Mouse (Mus musculus) limb, embryonic 11.5 days (tissue): ENCODE data around the gene Hs6st3. TPM values are rescaled to one million over a fixed set of nuclear protein-coding genes. Genes with fewer than 3 reads are reported as not detected.

ENCODE experiments used
- ATAC-seq: fragments of 200-750 bp; cut with Nextera tagmentation; 2 replicates; pipeline ENCODE4 v1.8.0; 2017; ENCODE audit warnings: low read depth; ENCODE audit not compliant: insufficient number of reproducible peaks, low FRiP score, low TSS enrichment
- DNase-seq: peaks from one replicate; pipeline ENCODE4 v3.0.0-alpha.2; 2015; ENCODE audit warnings: low spot score
- H3K27ac ChIP-seq: fragments of 300-500 bp; sonication (generic); replicated peaks from 2 replicates; pipeline ENCODE4 v1.5.1; 2014; ENCODE audit warnings: low read depth, mild to moderate bottlenecking, low read length
- H3K27me3 ChIP-seq: fragments of 300-500 bp; sonication (generic); 2 replicates; pipeline ENCODE4 v1.6.1; 2014; ENCODE audit warnings: mild to moderate bottlenecking, low read length, mixed read lengths; ENCODE audit not compliant: control insufficient read depth, insufficient read depth
- H3K36me3 ChIP-seq: fragments of 300-500 bp; sonication (generic); 2 replicates; pipeline ENCODE4 v1.6.1; 2014; ENCODE audit warnings: mild to moderate bottlenecking, low read length, moderate library complexity, mixed read lengths; ENCODE audit not compliant: control insufficient read depth, insufficient read depth
- H3K4me1 ChIP-seq: fragments of 300-500 bp; sonication (generic); 2 replicates; pipeline ENCODE4 v1.6.1; 2014; ENCODE audit warnings: low read length, mixed read lengths; ENCODE audit not compliant: control insufficient read depth, insufficient read depth
- H3K4me2 ChIP-seq: fragments of 300-500 bp; sonication (generic); 2 replicates; pipeline ENCODE4 v1.6.1; 2014; ENCODE audit warnings: low read depth, mild to moderate bottlenecking, moderate library complexity; ENCODE audit not compliant: severe bottlenecking
- H3K4me3 ChIP-seq: fragments of 300-500 bp; sonication (generic); 2 replicates; pipeline ENCODE4 v1.5.1; 2014; ENCODE audit warnings: low read depth, low read length
- H3K9ac ChIP-seq: fragments of 300-500 bp; sonication (generic); 2 replicates; pipeline ENCODE4 v1.6.1; 2014; ENCODE audit warnings: mild to moderate bottlenecking, low read length
- H3K9me3 ChIP-seq: fragments of 300-500 bp; sonication (generic); 2 replicates; pipeline ENCODE4 v1.6.1; 2016; ENCODE audit warnings: low read length; ENCODE audit not compliant: control insufficient read depth
- WGBS: fragments of 180-500 bp; shearing (Covaris S2); extraction: QIAGEN DNeasy Blood & Tissue Kit; methylation state at CpG from one replicate; pipeline ENCODE4 v1.1.7; 2014; 5-methylcytosine and 5-hydroxymethylcytosine counted together
- polyA plus RNA-seq: library from polyadenylated mRNA; unstranded; fragments of >200 nt; fragmentation: Nextera tagmentation; extraction: Ambion mirVana; gene quantifications from 2 replicates; pipeline ENCODE4 v1.2.1, GENCODE M21; 2014

The Hs6st3 gene
- polyA plus RNA-seq, 1 experiment from 2014 or later = 0.17 TPM

DNA sequence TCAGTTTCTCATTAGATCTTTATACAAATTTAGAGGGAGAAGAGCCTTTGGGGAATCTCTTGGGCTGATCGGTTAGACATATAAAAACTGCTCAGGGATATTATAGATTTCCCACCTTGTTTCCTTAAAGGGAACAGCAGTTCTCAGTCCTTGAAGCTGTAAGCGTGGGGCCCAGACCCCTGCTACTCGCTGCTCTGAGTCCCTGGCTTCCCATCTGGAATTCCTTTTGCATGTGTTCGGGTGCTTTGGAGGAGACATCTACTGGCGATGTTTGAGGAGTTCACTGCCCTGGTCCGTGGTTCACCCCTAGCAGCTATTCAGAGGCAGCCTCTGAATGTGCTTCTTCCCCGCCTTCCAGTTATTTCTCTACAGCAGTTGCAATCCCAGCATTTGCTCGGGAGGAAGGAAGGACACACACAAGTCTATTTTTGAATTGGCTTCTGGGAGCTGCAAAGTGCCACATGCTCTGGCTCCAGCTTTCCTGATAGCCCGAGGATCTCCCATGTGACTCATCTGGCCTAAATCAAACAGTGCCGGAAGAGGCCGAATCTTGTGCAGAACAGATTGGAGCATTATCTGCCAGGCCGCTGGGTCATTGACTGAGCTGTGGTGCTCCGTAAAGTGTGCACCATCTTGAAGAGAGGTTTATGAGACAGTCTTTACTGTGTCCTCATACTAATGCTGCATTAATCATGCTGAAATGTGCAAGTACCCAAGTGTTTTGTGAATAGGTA lies 77.6 kb downstream of the Hs6st3 start:
- Histone ChIP-seq H3K27ac (no peak overlapping the region), H3K4me2 (no peak overlapping the region), H3K4me1 (no peaks in the 10 kb centered on the region), H3K9ac (no peak overlapping the region), H3K9me3 (no peaks in the 10 kb centered on the region), H3K27me3 (no peaks in the 10 kb centered on the region), H3K36me3 (no peaks in the 10 kb centered on the region), H3K4me3 (no peak overlapping the region)
- DNase-seq (no peak), ATAC-seq (no peak)
- WGBS = 77% methylated on average over 13 of the region's 13 CpGs

DNA sequence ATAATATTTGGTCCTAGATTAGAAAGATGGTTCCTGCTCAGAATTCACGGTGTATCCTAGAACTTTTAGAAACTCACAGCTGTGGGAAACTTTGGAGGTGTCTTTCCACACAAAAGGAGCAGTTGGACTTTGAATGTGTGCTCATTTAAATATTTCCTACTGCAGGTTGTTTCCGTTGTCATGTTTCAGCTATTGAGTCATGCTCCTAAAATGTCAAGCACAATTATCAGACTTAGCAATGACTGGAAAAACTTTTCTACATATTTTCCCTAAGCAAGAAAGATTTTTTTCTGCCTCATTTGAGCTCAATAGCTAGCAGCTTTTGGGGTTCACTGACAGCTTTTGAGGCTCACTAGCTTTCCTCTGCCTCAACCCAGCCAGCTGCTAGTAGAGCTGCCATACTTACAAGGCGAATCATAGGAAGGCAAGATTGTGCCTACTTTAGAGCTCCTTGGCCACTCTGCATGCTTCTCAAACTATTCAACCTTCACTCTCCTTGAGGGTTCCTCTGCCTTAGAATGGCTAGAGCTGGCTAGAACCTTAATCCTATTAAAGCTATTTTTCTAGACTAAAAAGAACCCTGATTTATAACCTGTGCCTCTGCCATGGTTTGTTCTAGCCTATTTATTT lies 89.7 kb downstream of the Hs6st3 start:
- Histone ChIP-seq H3K9ac (no peak overlapping the region), H3K27me3 (no peaks in the 10 kb centered on the region), H3K9me3 (no peaks in the 10 kb centered on the region), H3K27ac (no peak overlapping the region), H3K4me1 (no peaks in the 10 kb centered on the region), H3K36me3 (no peaks in the 10 kb centered on the region), H3K4me2 (no peak overlapping the region), H3K4me3 (no peak overlapping the region)
- 85% methylated on average over 3 of the region's 3 CpGs for WGBS
- DNase-seq = no peak
- ATAC-seq = no peak

DNA sequence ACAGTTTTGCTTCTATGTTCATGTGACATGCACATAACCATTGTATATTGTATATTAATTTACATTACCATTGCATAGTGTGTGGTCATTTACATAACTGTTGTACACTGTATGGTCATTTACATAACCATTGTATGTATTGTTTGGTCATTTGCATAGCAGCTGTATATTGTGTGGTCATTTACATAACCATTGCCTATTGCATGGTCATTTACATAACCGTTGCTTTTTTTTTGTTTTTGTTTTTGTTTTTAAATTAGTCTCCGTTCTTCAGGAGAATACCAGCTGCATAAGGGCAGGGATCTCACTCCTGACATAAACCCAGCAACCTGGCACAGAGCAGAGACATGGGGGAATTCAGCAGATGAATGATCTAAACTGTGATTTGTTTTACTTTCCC lies 95.5 kb downstream of the Hs6st3 start:
- WGBS = 90% methylated on average over 2 of the region's 2 CpGs
- ATAC-seq (no peak), DNase-seq (no peak)

DNA sequence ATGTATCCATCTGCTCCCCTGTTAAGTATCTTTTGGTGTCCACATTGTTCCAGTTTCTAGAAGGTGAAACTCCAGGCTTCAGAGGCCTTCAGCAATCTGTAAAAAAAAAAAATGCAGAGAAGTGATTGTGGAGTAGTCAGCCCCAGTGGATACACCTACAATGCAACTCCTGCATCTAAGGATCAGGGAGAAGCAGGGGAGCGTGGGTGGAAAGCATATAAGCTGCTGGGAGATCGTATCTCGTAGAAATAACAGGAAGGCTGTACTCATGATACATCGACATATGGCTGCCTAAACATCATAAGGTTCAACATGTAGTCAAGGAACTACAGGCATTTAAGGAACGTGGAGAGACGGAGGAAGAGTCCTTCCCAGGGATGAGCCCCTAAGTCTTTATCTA lies 109.0 kb downstream of the Hs6st3 start:
- ATAC-seq (no peak), DNase-seq (no peak)
- Histone ChIP-seq H3K36me3 (no peaks in the 10 kb centered on the region), H3K27me3 (no peaks in the 10 kb centered on the region), H3K4me1 (no peaks in the 10 kb centered on the region), H3K4me2 (no peak overlapping the region), H3K4me3 (no peak overlapping the region), H3K9ac (no peak overlapping the region), H3K9me3 (no peaks in the 10 kb centered on the region), H3K27ac (no peak overlapping the region)
- 93% methylated on average over 6 of the region's 6 CpGs for WGBS

More for the DNA sequence above, 95.5 kb downstream of the Hs6st3 start:
- no peaks in the 10 kb centered on the region for H3K9me3 ChIP-seq
- H3K4me1 ChIP-seq = no peaks in the 10 kb centered on the region
- no peak overlapping the region for H3K4me2 ChIP-seq
- H3K36me3 ChIP-seq = no peaks in the 10 kb centered on the region
- no peak overlapping the region for H3K9ac ChIP-seq
- no peaks in the 10 kb centered on the region for H3K27me3 ChIP-seq
- no peak overlapping the region for H3K27ac ChIP-seq
- no peak overlapping the region for H3K4me3 ChIP-seq

DNA sequence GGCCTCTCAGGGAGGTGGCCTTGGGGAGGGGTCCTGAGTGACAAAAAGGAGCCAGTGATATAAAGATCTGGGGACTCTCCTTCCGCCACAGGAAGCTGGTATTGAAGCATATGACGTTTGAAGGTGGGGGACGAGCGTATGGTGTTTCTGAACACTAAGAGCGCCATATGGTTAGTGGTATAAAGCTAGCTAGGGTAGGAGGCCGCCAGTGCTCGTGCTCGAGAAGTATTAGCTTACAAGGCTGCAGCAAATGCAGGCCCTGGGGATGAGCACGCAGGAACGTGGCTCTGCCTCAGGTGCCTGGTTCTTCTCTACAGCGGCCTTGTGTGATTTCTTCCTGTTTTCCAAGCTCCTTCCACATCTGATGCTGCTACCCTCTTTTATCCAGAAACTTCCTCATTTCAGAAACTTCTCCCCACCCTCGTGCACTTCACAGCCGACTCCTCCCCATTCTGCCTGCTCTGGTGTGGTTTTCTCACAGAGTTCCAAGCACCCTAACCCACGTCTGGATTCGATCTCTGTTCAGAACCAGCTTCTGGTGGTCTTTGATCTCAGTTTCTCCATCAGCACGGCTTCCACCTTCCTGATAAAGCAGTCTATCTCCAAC lies 110.0 kb downstream of the Hs6st3 start:
- Histone ChIP-seq H3K27me3 (no peaks in the 10 kb centered on the region), H3K27ac (no peak overlapping the region), H3K9me3 (no peaks in the 10 kb centered on the region), H3K4me2 (no peak overlapping the region), H3K4me1 (no peaks in the 10 kb centered on the region), H3K4me3 (no peak overlapping the region), H3K9ac (no peak overlapping the region), H3K36me3 (no peaks in the 10 kb centered on the region)
- ATAC-seq (no peak), DNase-seq (no peak)
- 83% methylated on average over 16 of the region's 16 CpGs for WGBS

DNA sequence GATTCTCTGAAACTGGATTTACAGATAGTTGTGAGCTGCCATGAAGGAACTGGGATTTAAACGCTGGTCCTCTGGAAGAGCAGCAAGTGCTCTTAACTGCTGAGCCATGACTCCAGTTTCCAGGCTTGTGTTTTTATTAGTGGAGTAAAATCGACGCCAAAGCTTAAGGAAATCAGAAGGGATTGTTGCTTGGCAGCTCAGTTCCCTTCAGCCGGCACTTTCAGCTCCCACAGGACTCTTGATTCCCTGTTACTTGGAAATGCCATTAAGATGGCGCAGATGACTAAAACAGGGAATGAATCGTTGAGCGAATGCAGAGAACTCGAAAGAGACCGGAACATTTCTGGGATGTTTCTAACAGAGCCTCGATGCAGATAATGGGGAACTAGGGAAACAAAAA lies 112.2 kb downstream of the Hs6st3 start:
- H3K9me3 ChIP-seq = no peaks in the 10 kb centered on the region
- H3K27me3 ChIP-seq = no peaks in the 10 kb centered on the region
- H3K27ac ChIP-seq = no peak overlapping the region
- H3K9ac ChIP-seq = no peak overlapping the region
- ATAC-seq = no peak
- H3K36me3 ChIP-seq = no peaks in the 10 kb centered on the region
- no peak for DNase-seq
- H3K4me2 ChIP-seq = no peak overlapping the region
- no peak overlapping the region for H3K4me3 ChIP-seq
- H3K4me1 ChIP-seq = no peaks in the 10 kb centered on the region
- 71% methylated on average over 10 of the region's 10 CpGs for WGBS

DNA sequence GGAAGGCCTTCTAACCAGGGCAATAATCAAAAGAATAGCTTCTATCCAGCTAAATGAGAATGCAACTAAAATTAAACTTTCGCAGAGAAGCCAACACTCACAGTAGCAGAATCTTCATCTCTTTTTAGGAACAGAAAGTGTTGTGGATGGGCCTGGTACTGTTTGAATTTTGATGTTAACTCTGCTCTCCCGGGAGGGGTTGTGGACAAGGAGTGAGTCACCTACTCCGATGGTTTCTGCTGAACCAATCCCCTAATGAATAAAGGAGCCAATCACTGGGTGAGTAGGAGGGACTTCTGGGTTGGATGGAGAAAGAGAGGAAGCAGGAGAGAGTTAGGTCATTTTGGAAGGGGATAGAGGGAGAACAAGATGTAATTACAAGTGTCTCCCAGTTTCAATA lies 117.3 kb downstream of the Hs6st3 start:
- no peaks in the 10 kb centered on the region for H3K9me3 ChIP-seq
- no peak overlapping the region for H3K4me2 ChIP-seq
- no peak overlapping the region for H3K4me3 ChIP-seq
- WGBS = 79% methylated on average over 3 of the region's 3 CpGs
- ATAC-seq (no peak), DNase-seq (no peak)
- H3K36me3 ChIP-seq = no peaks in the 10 kb centered on the region
- no peak overlapping the region for H3K9ac ChIP-seq
- no peaks in the 10 kb centered on the region for H3K4me1 ChIP-seq
- no peak overlapping the region for H3K27ac ChIP-seq
- H3K27me3 ChIP-seq = no peaks in the 10 kb centered on the region

DNA sequence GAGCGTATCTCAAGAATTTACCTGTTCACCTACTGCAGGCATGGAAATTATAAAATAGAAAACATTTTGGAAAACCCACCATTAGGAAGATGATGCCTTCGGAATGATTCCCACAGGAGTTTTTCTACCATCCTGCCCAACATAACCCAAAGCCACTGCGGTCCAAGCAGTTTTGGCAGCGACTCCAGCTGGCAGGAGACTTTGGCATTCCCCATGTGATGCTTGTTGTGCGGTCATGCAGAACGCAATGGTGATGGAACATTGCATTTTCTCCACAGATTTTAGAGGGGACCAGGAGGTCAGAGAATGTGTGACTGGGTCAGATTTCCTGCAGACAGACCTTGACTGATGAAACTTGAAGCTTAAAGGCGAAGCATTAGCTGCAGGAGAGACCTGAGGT lies 118.9 kb downstream of the Hs6st3 start:
- Histone ChIP-seq H3K27me3 (no peaks in the 10 kb centered on the region), H3K9me3 (no peaks in the 10 kb centered on the region), H3K27ac (no peak overlapping the region), H3K9ac (no peak overlapping the region), H3K4me1 (no peaks in the 10 kb centered on the region), H3K36me3 (no peaks in the 10 kb centered on the region), H3K4me2 (no peak overlapping the region), H3K4me3 (no peak overlapping the region)
- ATAC-seq (no peak), DNase-seq (no peak)
- WGBS = 90% methylated on average over 7 of the region's 7 CpGs
